Mouse (Mus musculus) kidney, adult 2 months (tissue): Measurements from ENCODE around the gene Tbcel.

ENCODE experiments used
- CTCF ChIP-seq: fragments of 200-500 bp; conservative IDR thresholded peaks from 2 replicates; pipeline ENCODE4 v1.5.1; 2011; ENCODE audit warnings: low read depth, mild to moderate bottlenecking, control low read depth, low read length, moderate library complexity, mixed read lengths; ENCODE audit not compliant: insufficient read depth, insufficient read length
- POLR2A ChIP-seq: fragments of 200-500 bp; IDR thresholded peaks from one replicate; pipeline ENCODE4 v1.6.1; 2011; ENCODE audit warnings: low read depth, low read length, control low read depth

- TF ChIP-seq CTCF (no peak), POLR2A (no peak)
Observed at GRCm38 (mm10) chr9:42467116-42467815, 40.3 kb downstream of the Tbcel start.
